ENCODE assay signal across 8 mouse cellular contexts in genomic region chr5:112215291-112215751, GRCm38 (mm10). TPM values are rescaled to one million over a fixed set of nuclear protein-coding genes. Genes with fewer than 3 reads are reported as not detected.
DNase-seq lines count a peak whose midpoint lies in the region; ATAC-seq lines count a peak whose summit lies in the region.

No protein-coding gene starts in this region.

- no peak overlapping the region for H3K4me3 ChIP-seq in embryonic facial prominence, embryonic 15.5 days (replicated peaks)

- peaks cover 25% of the 10 kb centered on the region for H3K4me1 ChIP-seq in embryonic facial prominence, embryonic 15.5 days

- ATAC-seq in embryonic facial prominence, embryonic 15.5 days (ENCODE audit: insufficient number of reproducible peaks, low FRiP score, low TSS enrichment, low read depth), result no peak
- no peak for ATAC-seq in CD4-positive, CD25-positive, alpha-beta regulatory T cell, adult 4 months
- no peak for ATAC-seq in monocyte, adult 5-6 weeks (replicated peaks; ENCODE audit: insufficient number of reproducible peaks, low FRiP score, low TSS enrichment, poor library complexity, severe bottlenecking)

- H3K27ac ChIP-seq in embryonic facial prominence, embryonic 15.5 days (replicated peaks), result 0 out of 2 replicates have a peak overlapping the region, but pooled peaks have one; percentile 1

- H3K27me3 ChIP-seq in embryonic facial prominence, embryonic 15.5 days, result 0 out of 2 replicates have a peak, but pooled peaks cover 4% of the 10 kb centered on the region

- no peaks in the 10 kb centered on the region for H3K9me3 ChIP-seq in embryonic facial prominence, embryonic 15.5 days (replicated peaks)

- no peak overlapping the region for H3K9ac ChIP-seq in embryonic facial prominence, embryonic 15.5 days

- H3K36me3 ChIP-seq in embryonic facial prominence, embryonic 15.5 days, result no peaks in the 10 kb centered on the region

- peak overlapping the region; percentile 19; the same call in 1 of the 2 replicates for H3K4me2 ChIP-seq in embryonic facial prominence, embryonic 15.5 days (replicated peaks)

- WGBS in embryonic facial prominence, embryonic 15.5 days, result 15% methylated on average over 12 of the region's 12 CpGs

- DNase-seq in left cerebral cortex, adult 8-10 months (ENCODE audit: low spot score in 2 of 2), result peak; percentile 53 to 63
- no peak for DNase-seq in left cerebral cortex, adult 11 months (ENCODE audit: low spot score)
- DNase-seq in layer of hippocampus, postnatal 14 days (ENCODE audit: low spot score in 2 of 2), result peak; percentile 52 to 64
- DNase-seq in right cerebral cortex, adult 18-20 months, result peak; percentile 72
- DNase-seq in spleen, postnatal 10 days (ENCODE audit: low spot score in 2 of 2), result no peak

RNA-seq across cellular contexts. Expression of gene Cryba4, which starts 37.0 kb away (rescaled TPM):
- total RNA-seq in left cerebral cortex, adult 8-10 months (2022), result 1 to 10 TPM in 1 of 4 experiments, under 1 TPM in 3; 0.51 to 1.5 (median 0.82) TPM
- polyA plus RNA-seq in embryonic facial prominence, embryonic 15.5 days (2015; fragmentation: Nextera tagmentation; extraction: Ambion mirVana), result 3.4 and 3.7 TPM in 2 replicates
- 1 to 10 TPM; 1.1 to 1.8 TPM for total RNA-seq in layer of hippocampus, postnatal 14 days (2021)
- polyA plus RNA-seq in CD4-positive, CD25-positive, alpha-beta regulatory T cell, adult 4 months (2017; shearing (Covaris generic)), result 1 to 10 TPM in 1 of 2 experiments, not detected in 1; 1.3 TPM
- total RNA-seq in monocyte, adult 5-6 weeks (2017), result 1.8 to 2.1 TPM in 2 of 3 replicates, not detected in the other

RNA-seq across cellular contexts. Expression of gene Crybb1, which starts 40.3 kb away (rescaled TPM):
- 1 to 10 TPM; 4.3 to 8.2 (median 5.4) TPM for total RNA-seq in left cerebral cortex, adult 8-10 months (2022)
- polyA plus RNA-seq in embryonic facial prominence, embryonic 15.5 days (2015; fragmentation: Nextera tagmentation; extraction: Ambion mirVana), result 6.8 and 7.7 TPM in 2 replicates
- total RNA-seq in layer of hippocampus, postnatal 14 days (2021), result 10 to 100 TPM; 16.1 to 17.5 TPM
- not detected for polyA plus RNA-seq in CD4-positive, CD25-positive, alpha-beta regulatory T cell, adult 4 months (2017; shearing (Covaris generic))
- not detected in 3 replicates for total RNA-seq in monocyte, adult 5-6 weeks (2017)

Comparison
In these comparisons a context has a peak if more than half of its experiments do, and no peak if none do; other contexts are left out.
1. DNase-seq: peak in left cerebral cortex, adult 8-10 months (2 of 2), layer of hippocampus, postnatal 14 days (2 of 2) and right cerebral cortex, adult 18-20 months (single experiment); none in left cerebral cortex, adult 11 months (single experiment) and spleen, postnatal 10 days (0 of 2).